Mouse (Mus musculus): ENCODE data around the gene Rps6ka2. TPM values are rescaled to one million over a fixed set of nuclear protein-coding genes. Genes with fewer than 3 reads are reported as not detected.
"Not testable (repeated sequence)": the region's sequence is repeated elsewhere in the genome, so short reads cannot be mapped to it uniquely, and the experiment has no call there.

The Rps6ka2 gene
- total RNA-seq, 2 experiments from 2014 or later, result 90.6 to 95.7 TPM

DNA sequence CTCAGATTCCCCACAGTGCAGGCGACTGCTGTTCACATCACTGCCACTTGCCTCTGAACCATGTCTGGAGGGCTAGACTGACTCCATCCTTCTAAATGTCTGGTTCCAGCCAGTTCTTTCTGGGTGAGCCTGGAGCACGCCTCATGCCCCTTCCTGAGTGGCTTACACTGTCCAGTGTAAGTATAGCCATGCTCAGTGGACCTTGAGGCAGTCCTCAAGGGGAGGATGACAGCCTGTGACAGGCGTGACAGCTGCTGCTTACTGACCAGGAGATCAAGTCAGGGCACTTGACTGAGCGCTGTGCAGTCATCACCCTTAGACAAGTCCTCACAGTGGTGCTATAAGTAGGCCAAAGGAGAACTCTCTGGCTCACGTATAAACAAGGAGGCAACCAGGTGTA is 94.7 kb downstream of the Rps6ka2 start:
- no peak for DNase-seq
- intact Hi-C loops (cut with DNase I), result loop anchor here (5.0 kb wide), 1 partner anchor 122 kb away; no protein-coding TSS in a partner anchor

- intact Hi-C loops (cut with DNase I), result no loop called here
- DNase-seq, result no peak
Observed at GRCm38 (mm10) chr17:7265291-7265690, 95.4 kb downstream of the Rps6ka2 start.

- no peak for DNase-seq
- intact Hi-C loops (cut with DNase I), result no loop called here
Observed at GRCm38 (mm10) chr17:7265705-7266368, 95.9 kb downstream of the Rps6ka2 start.

DNA sequence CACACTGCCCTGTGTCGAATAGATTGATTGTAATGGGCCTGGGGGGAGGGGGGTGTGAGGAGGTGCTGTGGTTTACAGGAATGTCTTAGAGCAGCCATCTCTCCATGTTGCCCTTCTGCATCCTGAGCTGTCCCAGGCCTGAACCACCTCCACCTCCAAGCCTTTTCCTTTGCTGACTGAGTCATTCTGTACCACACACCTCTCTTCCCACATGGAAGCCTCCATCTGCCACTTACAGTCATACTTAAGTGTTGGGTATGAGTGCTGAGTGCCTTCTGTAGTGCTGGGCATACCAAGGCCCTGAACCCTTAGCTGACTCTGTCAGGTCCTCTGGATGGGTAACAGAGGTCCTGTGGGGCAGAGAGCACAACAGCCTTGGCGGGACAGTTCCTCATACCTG is 97.9 kb downstream of the Rps6ka2 start:
- no peak for DNase-seq
- intact Hi-C loops (cut with DNase I), result no loop called here

GRCm38 (mm10) chr17:7269151-7269806 is 99.4 kb downstream of the Rps6ka2 start:
- intact Hi-C loops (cut with DNase I), result no loop called here
- no peak for DNase-seq

DNA sequence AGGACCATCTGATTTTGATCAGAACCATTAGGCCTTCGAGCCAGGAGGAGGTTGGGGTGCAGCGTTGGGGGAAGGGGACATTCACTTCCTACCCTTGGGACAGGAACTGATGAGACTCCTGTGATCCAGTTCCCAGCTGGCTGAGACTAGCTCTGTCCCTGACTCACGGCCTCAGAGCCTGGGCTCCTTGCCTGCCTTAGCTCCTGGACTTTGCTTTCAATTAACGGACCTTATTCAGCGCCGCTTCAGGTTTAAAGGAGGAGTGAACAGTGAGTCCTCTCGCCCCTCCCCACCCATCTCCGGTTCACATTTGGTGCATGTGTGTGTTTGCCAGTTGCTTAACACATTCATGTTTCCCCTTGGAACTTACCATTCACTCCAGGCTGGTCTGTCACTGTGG is 100.6 kb downstream of the Rps6ka2 start:
- no peak for DNase-seq
- intact Hi-C loops (cut with DNase I), result no loop called here

GRCm38 (mm10) chr17:7271522-7272134 is 101.7 kb downstream of the Rps6ka2 start:
- DNase-seq, result no peak
- intact Hi-C loops (cut with DNase I), result no loop called here

- no peak for DNase-seq
- intact Hi-C loops (cut with DNase I), result no loop called here
Observed at GRCm38 (mm10) chr17:7273054-7273453, 103.1 kb downstream of the Rps6ka2 start.

GRCm38 (mm10) chr17:7273785-7274184 is 103.9 kb downstream of the Rps6ka2 start:
- DNase-seq, result no peak
- intact Hi-C loops (cut with DNase I), result no loop called here

- intact Hi-C loops (cut with DNase I), result no loop called here
- no peak for DNase-seq
Observed at GRCm38 (mm10) chr17:7278702-7279242, 108.9 kb downstream of the Rps6ka2 start.

DNA sequence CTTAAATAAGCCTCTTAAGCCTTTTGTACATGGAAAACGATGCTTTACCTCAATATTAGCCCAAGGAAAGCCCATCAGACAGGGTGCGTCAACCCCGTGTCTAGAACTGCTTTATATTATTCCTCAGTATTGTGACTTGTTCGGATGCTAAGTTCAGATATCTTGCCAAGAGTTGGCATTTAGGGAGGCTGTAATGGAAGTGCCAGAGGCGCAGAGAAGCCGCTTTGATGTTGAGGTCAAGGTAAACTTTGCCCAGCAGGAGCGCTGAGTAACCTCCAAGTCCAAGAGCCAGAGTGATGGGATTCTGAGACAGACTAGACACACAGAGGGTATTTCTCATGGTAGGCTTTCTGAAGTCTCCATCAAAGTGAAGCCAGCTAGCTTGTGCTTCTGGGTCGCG is 109.3 kb downstream of the Rps6ka2 start:
- intact Hi-C loops (cut with DNase I), result no loop called here
- DNase-seq, result no peak

DNA sequence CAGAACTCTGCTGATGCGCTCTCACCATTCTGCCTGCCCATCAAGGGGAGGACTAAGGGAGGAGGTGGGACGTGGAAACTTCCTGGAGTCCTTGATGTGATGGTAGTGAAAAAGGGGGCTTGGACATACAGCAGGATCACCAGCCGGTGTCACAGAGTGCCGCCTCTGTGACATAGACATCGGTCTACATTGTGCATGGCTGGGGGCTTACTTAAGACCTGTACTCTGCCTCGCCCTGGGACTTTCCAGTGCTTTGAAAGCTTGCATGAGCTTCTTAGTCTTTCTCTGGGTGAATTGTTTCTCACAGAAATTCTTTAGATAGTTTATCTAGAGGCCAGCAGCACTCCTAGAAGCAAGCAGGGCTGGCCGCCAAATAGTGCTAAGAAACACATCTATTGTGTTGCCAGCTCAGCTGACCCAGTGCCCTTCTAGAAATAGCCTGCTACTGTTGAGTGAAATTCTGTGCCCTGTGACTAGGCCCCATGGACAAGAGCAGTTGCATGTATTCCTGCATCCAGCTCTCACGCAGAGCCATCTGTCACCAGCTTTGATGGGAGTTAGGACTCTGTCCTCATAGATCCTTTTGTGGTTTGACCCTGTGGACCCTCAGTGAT is 114.5 kb downstream of the Rps6ka2 start:
- intact Hi-C loops (cut with DNase I), result no loop called here
- DNase-seq, result no peak

DNA sequence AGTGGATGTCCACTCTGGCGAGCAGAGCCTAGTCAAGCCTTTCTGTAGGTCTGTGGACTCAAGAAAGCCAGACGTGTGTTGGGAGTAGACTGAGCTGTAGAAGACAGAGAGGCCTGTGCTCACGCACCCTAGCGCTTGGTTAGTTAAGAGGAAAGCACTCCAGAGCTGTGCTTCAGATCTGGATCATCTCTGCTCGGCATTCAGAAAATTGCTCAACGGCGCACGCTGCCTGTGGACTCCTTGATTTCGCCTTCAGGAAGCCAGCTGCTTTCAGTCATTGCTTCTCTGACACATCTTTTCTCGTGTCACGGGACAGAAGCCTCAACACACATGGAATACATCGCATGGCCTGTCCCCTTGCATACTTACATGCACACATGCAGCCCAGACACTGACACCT is 115.4 kb downstream of the Rps6ka2 start:
- intact Hi-C loops (cut with DNase I), result no loop called here
- DNase-seq, result no peak

GRCm38 (mm10) chr17:7286422-7287050 is 116.6 kb downstream of the Rps6ka2 start:
- intact Hi-C loops (cut with DNase I), result no loop called here
- no peak for DNase-seq

DNA sequence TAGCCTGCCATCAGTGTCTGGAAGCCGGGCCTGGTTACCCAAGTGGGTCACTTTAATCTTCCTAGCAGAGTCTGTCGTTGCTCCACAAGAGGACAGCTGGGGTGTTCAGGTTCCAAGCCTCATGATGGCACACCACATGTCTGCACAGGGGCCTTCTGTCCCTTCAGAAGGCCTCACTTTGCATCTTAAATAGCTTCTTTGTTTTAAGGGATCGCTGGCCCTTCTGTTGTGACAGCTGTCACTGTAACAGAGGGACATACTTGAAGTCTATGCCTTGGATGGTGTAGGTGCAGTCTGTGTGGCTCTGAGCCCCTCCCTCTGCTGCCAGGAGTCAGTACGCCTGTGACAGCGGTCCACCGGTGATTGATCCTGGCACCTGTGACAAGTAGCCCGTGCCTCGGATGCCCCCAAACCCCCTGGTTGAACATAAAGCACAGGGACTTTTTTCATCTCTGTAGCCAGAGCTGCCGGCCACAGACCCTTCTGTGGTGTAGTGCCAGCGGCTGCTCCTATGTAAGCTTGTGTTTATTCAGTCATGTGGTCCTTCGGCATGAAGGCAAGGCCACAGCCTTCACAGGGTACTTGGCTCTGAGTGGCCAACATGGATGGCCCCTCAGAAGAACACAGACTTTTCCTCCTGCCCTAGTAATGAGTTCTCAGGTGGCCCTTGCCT is 122.2 kb downstream of the Rps6ka2 start:
- intact Hi-C loops (cut with DNase I), result no loop called here
- DNase-seq, result no peak

GRCm38 (mm10) chr17:7306278-7307196 is 136.6 kb downstream of the Rps6ka2 start:
- intact Hi-C loops (cut with DNase I), result not testable (repeated sequence)

GRCm38 (mm10) chr17:7315693-7316382 is 145.9 kb downstream of the Rps6ka2 start:
- DNase-seq; intact Hi-C loops (cut with DNase I): not testable (repeated sequence)

More at GRCm38 (mm10) chr17:7306278-7307196, 136.6 kb downstream of the Rps6ka2 start:
- DNase-seq, result not testable (repeated sequence)

GRCm38 (mm10) chr17:7319789-7320188 is 149.9 kb downstream of the Rps6ka2 start:
- DNase-seq; intact Hi-C loops (cut with DNase I): not testable (repeated sequence)
